Mouse (Mus musculus) lung, postnatal 14 days (tissue): Measurements from ENCODE around the gene Psmd13.

ENCODE experiments used
- DNase-seq: peaks from one replicate; pipeline ENCODE4 v3.0.0; 2021

The Psmd13 gene

DNA sequence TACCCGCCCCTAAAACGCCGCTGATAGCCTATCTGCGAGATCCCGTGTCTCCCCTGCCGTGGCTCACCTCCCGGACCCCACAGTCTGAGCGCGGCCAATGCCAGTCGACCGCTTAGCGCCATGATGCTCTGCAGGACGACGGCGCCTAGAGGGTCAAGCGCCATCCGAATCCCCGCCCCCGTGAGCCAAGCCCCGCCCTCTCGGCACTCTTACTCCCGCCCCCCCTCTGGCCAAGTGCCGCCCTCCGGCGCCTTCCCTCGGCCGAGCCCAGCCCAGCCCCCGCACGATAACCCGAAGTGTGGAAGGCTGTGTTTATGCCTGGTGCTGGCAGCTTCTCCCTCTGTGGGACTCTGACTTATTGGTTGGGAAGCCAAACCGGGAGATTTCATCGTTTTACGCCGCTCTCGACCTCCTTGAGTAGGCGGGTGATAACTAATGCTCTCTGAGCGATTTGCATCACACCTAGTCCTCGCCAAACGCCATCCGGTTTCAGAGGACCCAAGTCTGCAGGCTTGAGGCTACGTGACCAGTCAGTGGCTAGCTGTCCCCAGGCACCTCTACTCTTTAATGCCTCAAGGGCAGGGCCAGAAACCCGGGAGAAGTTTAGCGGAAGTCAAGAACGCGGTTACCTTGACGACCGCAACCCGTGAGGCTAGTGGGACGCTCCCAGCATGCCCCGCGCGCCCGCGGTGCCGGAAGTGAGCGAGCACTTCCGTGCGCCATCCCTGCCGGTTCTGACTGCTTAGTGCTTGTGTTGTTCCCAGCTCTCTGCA lies at the start of gene Psmd13, which contains the start of gene Sirt3:
Gene Psmd13, plus strand, starts transcription at position 273 of the 773 bp plus-strand sequence.
Gene Sirt3, minus strand, starts transcription at position 614 of the 773 bp plus-strand sequence.
- peak; percentile 96 for DNase-seq

DNA sequence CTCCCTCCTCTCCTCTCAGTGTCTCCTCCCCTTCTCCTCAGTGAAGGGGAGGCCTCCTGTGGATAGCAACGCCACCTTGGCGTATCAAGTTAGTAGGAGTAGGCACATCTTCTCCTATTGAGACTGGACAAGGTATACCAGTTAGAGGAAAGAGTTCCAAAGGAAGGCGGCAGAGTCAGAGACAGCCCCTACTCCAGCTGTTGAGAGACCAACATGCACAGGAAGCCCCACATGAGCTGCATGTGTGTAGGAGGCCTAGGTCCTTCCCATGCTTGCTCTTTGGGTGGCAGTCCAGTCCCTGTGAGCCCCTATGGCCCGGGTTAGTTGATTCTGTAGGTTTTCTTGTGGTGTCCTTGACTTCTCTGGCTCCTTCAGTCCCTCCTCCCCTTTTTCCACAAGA lies 48.4 kb upstream of the Psmd13 start:
- DNase-seq, result no peak

DNA sequence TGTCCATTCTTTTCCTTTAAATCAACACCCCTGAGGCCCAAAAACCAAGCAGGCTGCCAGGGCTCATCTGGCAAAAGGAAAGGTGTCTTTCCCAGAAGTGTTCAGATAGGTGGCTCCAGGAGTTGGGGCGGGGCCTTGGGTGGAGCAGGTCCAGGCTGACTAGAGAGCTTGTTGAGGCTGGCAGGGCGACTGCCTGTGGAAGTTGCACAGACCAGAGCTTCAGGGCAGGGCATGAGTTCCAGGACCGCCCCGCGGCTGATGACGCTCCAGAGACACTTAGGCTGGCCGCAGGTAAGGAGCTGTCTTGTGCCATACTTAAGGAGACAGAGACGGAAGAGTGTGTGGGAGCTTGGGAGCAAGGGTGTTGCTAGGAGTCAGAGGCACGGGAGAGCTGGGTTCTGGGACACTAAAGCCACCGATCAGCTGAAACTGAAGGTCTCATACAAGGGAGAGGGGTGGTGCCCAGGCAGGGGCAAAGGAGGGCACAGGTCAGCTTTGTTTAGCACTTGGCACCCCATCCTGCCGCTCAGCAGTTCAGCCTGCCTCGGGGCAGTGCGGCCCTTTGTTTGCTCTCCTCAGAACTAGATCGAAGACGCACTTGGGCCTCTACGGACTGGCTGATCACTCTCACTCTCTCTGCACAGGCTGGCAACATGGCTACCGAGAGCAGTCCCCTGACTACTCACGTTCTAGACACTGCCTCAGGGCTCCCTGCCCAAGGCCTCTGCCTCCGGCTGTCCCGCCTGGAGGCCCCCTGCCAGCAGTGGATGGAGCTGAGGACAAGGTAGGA lies 46.6 kb upstream of the Psmd13 start, which contains the start of gene Urah:
Gene Urah, plus strand, starts transcription at position 51 of the 790 bp plus-strand sequence.
- DNase-seq, result peak; percentile 31

DNA sequence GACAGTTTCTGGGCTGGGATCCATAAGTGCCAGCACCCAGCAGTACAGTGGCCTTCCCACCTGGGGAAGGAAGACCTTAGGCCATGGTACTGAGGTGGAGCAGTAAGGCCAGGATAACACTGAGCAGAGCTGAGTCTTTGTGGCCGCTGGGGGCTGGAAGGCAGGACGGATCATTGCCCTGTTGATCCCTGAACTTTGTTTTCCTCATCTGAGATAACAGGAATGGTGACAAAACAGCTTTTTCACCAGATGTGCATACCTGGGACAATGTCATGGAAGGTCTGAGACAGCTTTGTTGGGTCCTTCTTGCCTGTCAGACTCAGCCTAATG lies 46.0 kb upstream of the Psmd13 start:
- no peak for DNase-seq

DNA sequence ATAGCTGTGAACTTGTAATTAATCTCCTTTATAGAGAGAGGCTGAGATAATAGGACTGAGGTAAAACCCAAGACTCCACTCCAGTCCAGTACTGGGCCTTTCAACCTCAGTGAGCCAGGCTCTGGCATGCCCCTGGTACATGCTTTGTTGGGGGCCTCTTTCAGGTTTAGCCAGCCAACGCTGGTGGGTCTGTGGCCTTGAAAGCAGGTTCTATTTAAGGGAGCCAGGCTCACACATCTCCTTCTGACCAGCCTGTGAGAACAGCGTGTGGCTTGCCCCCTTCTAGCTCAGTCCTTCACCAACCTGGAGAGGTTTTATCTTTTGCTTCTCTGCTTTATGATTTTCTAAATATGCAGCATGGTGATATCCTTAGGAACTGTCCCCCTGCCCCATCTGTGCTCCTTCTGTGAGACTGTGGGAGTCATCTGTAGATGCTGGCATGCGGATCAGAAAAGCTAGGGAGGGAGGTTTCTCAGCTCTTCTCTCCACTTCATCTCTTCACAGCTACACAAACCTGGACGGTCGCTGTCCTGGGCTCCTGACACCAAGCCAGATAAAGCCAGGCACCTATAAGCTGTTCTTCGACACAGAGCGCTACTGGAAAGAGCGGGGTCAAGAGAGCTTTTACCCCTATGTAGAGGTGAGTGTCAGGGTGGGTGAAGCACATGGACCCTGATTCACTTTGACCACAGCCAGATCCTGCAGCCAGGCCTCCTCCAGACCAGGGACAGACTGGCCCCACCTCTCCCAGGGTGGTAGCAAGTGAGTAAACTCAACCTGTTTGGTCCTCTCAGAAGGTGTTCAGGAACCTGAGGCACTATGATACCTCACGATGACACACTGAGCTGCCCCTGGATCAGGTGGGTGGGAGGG lies 45.3 kb upstream of the Psmd13 start:
- no peak for DNase-seq

DNA sequence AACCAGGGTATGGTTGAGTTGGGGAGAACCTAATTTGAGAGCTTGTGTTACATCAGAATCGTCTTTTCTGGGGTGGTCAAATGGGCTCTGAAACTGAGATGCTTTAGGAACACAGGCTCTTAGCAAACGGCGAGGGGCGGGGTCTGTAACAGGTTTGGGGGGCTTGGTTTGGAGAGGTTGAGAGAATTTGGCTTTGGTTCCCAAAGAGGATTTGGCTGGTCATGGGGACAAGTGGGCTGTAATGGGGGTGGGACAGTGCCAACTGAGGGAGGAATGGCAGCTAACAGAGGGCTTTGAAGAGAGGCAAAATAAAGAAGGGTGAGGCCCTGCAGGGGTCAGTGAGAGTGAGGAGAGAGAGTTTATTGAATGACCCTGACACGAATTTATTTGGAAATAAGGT lies 42.2 kb upstream of the Psmd13 start:
- DNase-seq, result no peak

DNA sequence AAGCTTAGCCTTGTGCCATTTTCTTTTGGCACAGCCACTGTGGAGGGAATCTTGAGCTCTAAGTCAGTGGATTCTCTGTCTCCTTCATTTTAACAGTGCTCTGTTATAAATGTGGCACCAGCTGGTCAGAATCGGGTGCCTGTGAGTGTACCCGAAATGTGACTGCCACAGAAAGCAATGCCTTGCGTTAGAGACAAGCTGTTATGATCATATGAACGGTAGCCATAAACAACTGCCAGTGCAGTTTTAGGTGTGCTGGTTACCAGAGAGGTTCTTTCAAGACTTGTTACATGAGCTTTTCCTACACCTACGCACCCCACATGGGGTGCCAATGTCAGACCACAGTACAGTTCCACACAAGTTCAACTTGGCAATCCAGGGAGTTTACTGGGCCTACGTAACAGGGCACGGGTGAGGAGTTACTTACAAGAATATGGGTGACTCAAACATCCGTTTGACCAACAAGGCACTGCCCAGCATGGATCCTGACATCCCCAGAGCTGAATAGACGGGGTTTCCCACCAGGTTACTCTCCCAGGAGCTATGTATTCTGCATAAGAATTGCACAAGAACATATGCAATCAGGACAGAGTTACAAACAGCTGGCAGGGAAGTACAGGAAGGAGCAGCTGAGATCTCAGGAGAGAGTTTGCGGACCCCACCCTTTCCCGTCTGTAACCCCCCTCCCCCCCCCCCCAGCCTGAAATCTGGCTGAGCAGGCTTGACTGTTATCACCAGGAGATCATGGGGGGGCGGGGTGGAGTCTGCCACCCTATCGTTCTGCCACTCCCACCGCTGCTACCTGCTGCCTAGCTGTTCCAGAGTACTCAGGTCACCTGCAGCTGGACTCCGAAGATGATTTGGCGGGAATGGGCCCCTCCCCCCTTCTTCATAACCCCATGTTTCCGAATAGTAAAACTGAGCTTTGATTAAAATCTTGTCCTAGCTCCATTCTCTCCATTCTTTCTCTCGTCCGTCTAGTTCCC lies 40.7 kb upstream of the Psmd13 start:
- DNase-seq, result no peak

DNA sequence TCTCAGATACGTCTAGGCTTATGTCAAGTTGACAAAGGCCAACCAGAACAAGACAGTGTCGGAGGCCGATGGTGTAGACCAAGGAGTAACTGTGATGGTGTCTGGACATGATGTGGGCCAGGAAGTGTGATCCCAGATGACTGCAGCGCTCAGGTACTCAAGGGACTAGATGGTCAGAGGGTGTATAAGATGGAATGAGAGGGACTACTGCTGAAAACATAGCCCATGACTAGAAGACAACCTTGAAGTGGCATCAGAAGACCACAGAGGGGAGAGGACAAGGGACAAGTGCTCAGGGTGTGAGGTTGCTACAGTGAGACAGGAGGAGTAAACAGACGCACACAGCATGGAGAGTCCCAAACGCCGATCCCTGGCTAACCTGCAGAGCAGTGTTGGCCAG lies 38.0 kb upstream of the Psmd13 start:
- no peak for DNase-seq

DNA sequence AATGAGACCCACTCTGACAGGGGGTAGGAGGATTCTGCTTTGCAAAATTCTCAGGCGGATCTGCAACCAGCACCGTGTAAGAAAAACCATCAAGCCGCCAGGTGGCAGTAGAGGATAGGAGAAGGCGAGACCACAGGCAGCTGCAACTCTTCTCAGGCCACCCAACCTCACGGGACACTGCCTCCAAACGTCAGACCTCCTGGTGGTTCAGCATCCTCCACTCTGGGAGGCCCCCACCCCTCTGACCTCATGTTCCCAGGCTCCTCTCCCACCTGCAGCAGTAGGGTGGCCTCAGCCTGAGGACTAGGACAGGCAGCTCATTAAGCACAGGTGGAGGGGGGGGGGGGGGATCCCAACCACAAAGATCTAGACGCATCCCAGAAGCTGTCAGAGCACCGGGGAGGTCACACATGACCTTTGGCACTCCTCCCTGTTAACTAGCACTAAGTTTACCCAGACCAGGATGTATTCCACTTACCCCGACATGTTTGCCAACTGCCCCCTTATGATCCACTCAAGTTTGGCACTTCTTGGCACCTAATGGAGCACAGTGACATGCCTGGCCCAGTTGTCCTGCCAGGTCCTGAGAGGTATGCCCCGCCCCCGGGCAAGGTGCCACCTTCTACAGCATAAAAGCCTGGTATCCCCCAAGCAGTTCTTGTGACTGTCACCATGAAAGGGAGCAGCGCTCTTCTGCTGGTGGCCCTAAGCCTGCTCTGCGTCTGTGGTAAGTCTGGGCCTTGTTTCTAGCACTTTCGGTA lies 36.7 kb upstream of the Psmd13 start, which contains the start of gene Scgb1c1:
Gene Scgb1c1, plus strand, starts transcription at position 643 of the 761 bp plus-strand sequence.
- peak; percentile 98 for DNase-seq

DNA sequence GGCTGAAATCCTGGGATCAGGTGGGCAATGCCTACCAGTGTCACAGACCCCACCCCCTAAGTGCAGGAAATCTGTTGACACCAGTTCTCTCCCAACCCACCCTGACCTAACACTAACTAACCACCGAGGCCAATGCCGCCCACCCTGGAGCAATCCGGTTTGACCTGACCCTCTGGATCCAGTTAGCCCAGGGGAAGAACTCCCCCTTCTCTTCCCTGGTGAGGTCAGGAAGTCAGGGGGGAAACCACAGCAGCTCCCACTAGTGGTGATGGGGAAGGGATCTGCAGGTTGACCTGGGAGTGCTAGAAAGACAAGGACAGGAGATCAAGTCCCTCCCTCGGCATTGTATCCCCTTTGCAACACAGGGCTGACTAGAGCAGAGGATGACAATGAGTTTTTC lies 36.1 kb upstream of the Psmd13 start:
- DNase-seq, result no peak

DNA sequence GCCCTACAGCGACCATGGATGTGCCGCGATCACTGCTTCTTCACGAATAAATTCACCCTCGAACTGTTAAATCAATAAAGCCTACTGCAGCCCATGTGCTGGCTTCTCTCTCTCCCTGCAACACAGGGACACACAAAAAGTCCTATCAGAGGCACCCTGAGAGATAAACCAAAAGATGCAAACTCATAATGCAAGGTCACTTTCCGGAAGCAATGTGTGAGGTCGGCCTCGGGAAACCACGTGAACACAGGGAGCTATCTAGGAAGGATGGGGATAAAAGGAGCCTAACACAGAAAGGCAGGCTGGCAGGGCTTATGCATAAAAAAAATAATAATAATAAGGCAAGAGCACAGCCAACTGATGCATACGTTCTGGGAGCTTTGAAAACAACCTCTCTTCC lies 35.1 kb upstream of the Psmd13 start:
- DNase-seq, result no peak

DNA sequence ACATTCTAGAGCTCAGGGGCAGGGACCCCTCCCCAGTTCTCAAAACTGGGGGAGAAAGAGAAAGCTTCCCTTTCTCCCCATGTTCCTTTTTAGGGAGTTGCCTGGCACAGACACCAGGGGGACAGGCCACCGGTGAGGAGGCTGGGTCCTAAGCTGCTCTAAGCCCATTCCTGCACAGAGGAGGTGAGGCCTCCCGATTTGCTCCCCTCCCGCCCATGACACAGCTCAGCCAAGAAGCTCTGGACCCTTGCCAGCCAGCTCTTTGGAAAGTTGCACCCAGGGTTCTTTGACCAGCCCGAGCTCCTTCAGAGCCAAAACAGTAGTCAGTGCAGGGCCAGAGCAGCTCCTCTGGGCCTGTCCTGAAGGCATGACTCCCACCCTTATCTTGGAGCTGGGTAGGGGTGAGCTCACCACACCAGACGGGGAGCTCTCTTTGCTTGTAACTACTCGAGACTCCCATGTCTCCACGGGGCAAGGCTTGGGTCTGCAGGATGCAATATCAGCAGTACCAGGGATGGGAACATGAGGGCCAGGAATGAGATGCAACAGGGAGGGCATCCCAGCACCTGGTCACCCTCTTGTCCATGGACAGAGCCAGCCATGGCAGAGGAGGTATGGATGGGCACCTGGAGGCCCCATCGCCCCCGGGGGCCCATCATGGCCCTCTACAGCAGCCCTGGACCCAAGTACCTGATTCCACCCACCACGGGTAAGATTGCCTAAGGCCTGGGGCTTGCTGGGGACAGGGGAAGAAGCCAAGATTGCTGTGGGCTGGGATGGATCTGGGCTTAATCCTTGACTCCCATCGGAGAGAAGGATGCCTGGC lies 33.8 kb upstream of the Psmd13 start, which contains the start of gene Odf3:
Gene Odf3, plus strand, starts transcription at position 51 of the 826 bp plus-strand sequence.
- DNase-seq, result peak; percentile 46

DNA sequence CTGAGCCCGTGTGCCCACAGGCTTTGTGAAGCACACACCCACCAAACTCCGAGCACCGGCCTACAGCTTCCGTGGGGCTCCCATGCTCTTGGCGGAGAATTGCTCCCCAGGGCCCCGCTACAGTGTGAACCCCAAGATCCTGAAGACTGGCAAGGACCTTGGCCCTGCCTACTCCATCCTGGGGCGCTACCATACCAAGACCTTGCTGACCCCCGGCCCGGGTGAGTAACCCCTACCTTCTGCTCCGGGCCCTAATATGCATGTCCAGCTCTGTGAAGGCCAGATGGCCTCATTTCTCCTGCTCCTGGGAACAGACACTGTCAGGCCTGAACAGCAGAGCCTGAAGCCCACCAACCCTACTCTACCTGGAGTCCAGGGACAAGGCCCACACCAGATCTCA lies 33.2 kb upstream of the Psmd13 start:
- DNase-seq, result no peak

DNA sequence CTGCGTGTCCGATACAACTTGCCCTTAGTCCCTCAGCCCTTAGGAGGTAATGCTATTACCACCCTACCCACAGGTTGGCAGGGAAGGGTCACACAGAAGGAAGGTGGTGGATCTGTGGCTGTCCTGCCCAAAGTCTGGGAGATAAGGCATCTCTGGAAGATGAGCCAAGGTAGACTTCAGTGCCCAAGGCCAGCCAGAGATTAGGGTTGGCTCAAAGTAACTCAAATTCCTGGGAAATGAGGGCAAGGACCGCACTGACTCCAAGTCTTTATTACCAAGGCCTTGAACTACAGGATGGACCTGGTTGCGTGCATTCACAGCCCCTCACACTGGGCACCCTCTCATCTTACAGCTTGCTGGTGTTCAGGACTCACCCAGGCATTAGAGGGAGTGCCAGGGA lies 29.9 kb upstream of the Psmd13 start:
- DNase-seq, result no peak

DNA sequence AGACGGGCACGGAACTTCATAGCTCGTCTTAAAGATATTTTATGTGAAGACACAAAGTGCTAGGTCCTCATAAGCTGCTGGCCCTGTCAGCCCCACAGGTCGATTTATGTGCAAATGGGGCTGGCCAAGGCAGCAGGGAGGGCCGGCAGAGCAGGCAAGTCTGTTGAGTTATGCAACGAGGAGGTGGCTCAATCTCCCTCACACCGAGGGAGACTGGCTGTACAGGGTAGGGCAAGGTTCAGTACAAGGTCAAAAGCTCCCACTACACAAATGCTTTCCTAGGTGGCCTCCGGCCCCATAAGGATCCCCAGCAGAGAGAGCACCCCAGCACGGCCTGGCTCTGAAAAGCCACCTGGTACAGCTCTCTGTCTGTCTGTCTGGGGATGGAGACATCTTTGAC lies 28.4 kb upstream of the Psmd13 start:
- no peak for DNase-seq

DNA sequence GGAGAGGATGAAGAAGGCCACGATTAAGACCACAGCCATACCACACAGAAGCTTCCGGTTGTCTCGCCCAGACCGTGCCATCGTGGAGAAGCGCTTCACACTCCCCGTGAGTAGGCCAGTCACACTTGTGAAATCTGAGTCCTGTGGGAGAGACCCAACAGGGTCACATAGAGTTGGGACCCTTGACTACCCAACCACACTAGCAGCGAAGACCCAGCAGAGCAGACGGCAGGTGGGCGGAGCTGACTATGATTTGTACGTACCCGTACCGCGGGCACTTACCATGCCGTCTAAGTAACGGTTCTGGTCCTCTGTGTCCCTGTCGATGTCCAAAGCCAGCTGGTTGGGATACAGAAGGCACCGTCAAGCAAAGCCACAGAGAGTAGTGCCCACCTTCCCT lies 27.3 kb upstream of the Psmd13 start:
- no peak for DNase-seq

DNA sequence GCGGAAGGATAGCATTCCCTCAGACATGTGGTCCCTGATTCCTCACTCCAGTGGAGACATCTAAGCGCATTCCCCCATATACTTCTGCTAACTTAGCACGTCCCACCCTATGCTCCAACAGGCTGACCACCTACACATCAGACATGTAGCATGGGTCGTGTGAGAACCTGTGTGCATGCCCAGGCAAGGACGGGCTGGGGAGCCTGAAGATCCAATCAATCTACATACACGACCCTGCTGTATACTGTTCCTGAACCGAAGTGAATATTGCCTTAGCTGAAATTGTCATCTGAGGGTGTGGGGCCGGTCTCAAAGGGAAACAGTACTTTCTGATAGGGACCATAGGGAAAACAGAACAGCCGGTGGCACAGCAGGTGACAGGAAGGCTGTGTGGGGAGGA lies 26.6 kb upstream of the Psmd13 start:
- DNase-seq, result no peak

DNA sequence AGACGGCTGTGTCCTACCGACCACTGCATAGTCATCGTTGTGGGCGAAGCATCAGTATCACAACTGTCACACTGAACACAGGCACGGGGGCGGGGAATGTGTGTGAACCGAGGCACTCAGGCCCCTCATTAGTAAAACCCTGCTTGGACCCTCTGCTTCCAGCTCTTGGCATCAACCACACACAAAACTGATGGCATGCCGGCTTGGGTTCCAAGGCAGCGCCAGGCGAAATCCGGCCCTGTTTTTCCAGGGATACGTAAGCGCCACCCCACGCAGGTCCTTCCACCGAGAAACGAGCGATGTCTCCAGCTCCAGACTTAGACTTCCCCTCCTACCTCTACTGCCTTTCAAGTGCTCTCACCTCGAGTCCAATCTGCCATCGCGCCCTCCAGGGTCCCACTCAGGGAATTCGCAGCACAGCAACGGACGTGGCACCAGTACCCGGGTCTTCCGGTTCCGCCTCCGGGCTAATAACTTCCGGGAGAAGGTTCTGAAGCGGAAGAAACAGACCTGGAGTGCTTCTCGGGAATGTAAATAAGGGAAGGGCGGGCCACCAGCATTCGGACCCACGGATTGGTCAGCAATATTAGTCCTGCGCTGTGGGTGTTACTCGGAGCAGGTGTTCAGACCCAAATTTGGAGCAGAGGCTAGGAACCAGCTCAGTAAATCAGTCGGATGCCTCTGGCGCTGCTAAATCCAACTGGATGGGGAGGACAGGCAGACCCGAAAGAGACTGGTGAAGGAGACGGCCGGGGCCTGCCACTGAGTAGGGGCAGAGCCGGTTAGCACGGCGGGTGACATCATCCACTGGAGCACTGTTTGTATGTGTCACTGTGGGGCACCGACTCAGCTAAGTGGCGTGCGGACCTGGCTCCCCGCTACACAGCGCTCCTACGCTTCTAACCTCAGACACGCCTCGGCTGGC lies 25.6 kb upstream of the Psmd13 start, which contains the start of gene Gm45785:
Gene Gm45785, minus strand, starts transcription at position 472 of the 925 bp plus-strand sequence.
- peak; percentile 83 for DNase-seq
